8 mouse cellular contexts compared by ENCODE assay signal in the genomic region with DNA sequence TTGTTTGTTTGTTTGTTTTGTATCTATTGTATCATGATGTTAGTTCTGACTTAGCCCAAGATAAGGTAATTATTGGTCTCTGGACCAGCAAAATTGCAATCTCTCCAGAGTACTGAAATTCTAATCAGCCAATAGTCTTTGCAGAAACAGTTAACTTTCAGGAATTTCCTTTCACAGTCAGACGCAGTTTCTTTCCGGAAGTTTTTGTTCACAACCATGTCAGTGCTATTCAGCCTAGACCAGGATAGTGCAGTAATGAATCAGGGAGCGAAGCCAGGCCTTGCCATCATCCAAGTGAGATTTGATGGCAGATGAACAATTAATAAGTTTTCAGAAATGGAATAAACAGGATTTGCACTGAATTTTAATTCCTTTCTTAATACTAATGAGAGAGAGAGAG. TPM values are rescaled to one million over a fixed set of nuclear protein-coding genes. Genes with fewer than 3 reads are reported as not detected.
DNase-seq lines count a peak whose midpoint lies in the region; ATAC-seq lines count a peak whose summit lies in the region.

No protein-coding gene starts in this region.

- H3K4me3 ChIP-seq in hindbrain, embryonic 10.5 days = peak overlapping the region; percentile 67
- H3K4me3 ChIP-seq in liver, embryonic 16.5 days (ENCODE audit: low read depth, low read length) = peak overlapping the region; percentile 83

- H3K27ac ChIP-seq in hindbrain, embryonic 10.5 days = peak overlapping the region; percentile 96; the same call in 1 of the 2 replicates
- peak overlapping the region; percentile 98 for H3K27ac ChIP-seq in liver, embryonic 16.5 days (ENCODE audit: low read length)

- DNase-seq in cerebellum, postnatal 10 days = peak; percentile 11 to 14
- no peak for DNase-seq in cerebellum, adult 8-10 months
- peak; percentile 60 for DNase-seq in NIH3T3 (ENCODE audit: low read depth)
- no peak for DNase-seq in hindbrain, embryonic 10.5 days (ENCODE audit: low spot score)
- DNase-seq in urinary bladder, postnatal 10 days (ENCODE audit: low spot score) = no peak
- DNase-seq in adrenal gland, postnatal 14 days = no peak
- DNase-seq in gastrocnemius, postnatal 4 days (ENCODE audit: low spot score in 2 of 2) = no peak

- H3K9ac ChIP-seq in liver, embryonic 16.5 days (ENCODE audit: low read depth, low read length) = peak overlapping the region; percentile 94

- H3K4me1 ChIP-seq in hindbrain, embryonic 10.5 days (replicated peaks) = peaks cover 14% of the 10 kb centered on the region
- H3K4me1 ChIP-seq in liver, embryonic 16.5 days (ENCODE audit: control insufficient read depth, low read depth, low read length) = peaks cover 3% of the 10 kb centered on the region; the same call in 1 of the 2 replicates

- WGBS in hindbrain, embryonic 10.5 days = 54% methylated on average over 3 of the region's 3 CpGs
- 31% methylated on average over 3 of the region's 3 CpGs for WGBS in liver, embryonic 16.5 days (ENCODE audit: insufficient replicate concordance)

- no peaks in the 10 kb centered on the region for H3K27me3 ChIP-seq in hindbrain, embryonic 10.5 days (ENCODE audit: insufficient read depth, poor library complexity, severe bottlenecking)
- H3K27me3 ChIP-seq in liver, embryonic 16.5 days (ENCODE audit: control insufficient read depth, insufficient read depth, low read depth, low read length) = no peaks in the 10 kb centered on the region

- ATAC-seq in liver, embryonic 16.5 days (ENCODE audit: low read depth) = no peak

- peaks cover 20% of the 10 kb centered on the region for H3K36me3 ChIP-seq in hindbrain, embryonic 10.5 days
- peaks cover 11% of the 10 kb centered on the region for H3K36me3 ChIP-seq in liver, embryonic 16.5 days (ENCODE audit: control insufficient read depth, insufficient read depth)

- peak overlapping the region; percentile 63 for H3K4me2 ChIP-seq in liver, embryonic 16.5 days (ENCODE audit: low read depth, low read length)

- H3K9me3 ChIP-seq in hindbrain, embryonic 10.5 days = no peaks in the 10 kb centered on the region
- H3K9me3 ChIP-seq in liver, embryonic 16.5 days (replicated peaks; ENCODE audit: control insufficient read depth, low read length) = no peaks in the 10 kb centered on the region

RNA-seq across cellular contexts. Expression of a gene that starts 0.7 kb away (rescaled TPM):
- 42.9 and 45.2 TPM in 2 replicates for polyA plus RNA-seq in hindbrain, embryonic 10.5 days (2016; fragmentation: Nextera tagmentation; extraction: Ambion mirVana)
- polyA plus RNA-seq in liver, embryonic 16.5 days (2015; fragmentation: Nextera tagmentation; extraction: Ambion mirVana) = 66.7 and 75.2 TPM in 2 replicates
- total RNA-seq in adrenal gland, postnatal 14 days (2021) = 71.3 and 78.2 TPM in 2 replicates
- 10 to 100 TPM; 44.7 to 50.4 TPM for total RNA-seq in gastrocnemius, postnatal 4 days (2021)

RNA-seq across cellular contexts. Expression of a gene that starts 40.0 kb away (rescaled TPM):
- 0.55 and 0.62 TPM in 2 replicates for polyA plus RNA-seq in hindbrain, embryonic 10.5 days (2016; fragmentation: Nextera tagmentation; extraction: Ambion mirVana)
- 0.50 and 0.72 TPM in 2 replicates for polyA plus RNA-seq in liver, embryonic 16.5 days (2015; fragmentation: Nextera tagmentation; extraction: Ambion mirVana)
- total RNA-seq in adrenal gland, postnatal 14 days (2021) = 2.0 TPM in 2 replicates
- total RNA-seq in gastrocnemius, postnatal 4 days (2021) = 1 to 10 TPM; 2.2 to 2.3 TPM

RNA-seq across cellular contexts. Expression of a gene that starts 44.4 kb away (rescaled TPM):
- polyA plus RNA-seq in hindbrain, embryonic 10.5 days (2016; fragmentation: Nextera tagmentation; extraction: Ambion mirVana) = 0.16 and 0.77 TPM in 2 replicates
- polyA plus RNA-seq in liver, embryonic 16.5 days (2015; fragmentation: Nextera tagmentation; extraction: Ambion mirVana) = 0.11 and 0.13 TPM in 2 replicates
- total RNA-seq in adrenal gland, postnatal 14 days (2021) = 1.5 and 7.1 TPM in 2 replicates
- total RNA-seq in gastrocnemius, postnatal 4 days (2021) = not detected

Comparison
In these comparisons a context has a peak if more than half of its experiments do, and no peak if none do; other contexts are left out.
1. DNase-seq: peak in cerebellum, postnatal 10 days (2 of 2) and NIH3T3 (single experiment); none in cerebellum, adult 8-10 months (single experiment), hindbrain, embryonic 10.5 days (single experiment), urinary bladder, postnatal 10 days (single experiment), adrenal gland, postnatal 14 days (single experiment) and gastrocnemius, postnatal 4 days (0 of 2).